Mouse (Mus musculus): ENCODE data around the gene Znhit2.

The Znhit2 gene

GRCm38 (mm10) chr19:6046294-6047153 is 14.5 kb upstream of the Znhit2 start, which contains the start of gene Syvn1:
TSS of gene Syvn1 (plus strand) at chr19:6046576.
- peak; percentile 94 for DNase-seq (ENCODE audit: low spot score)

- DNase-seq (ENCODE audit: low spot score) = no peak
These were observed 13.7 kb upstream of the Znhit2 start for GRCm38 (mm10) chr19:6047154-6047898.

- DNase-seq (ENCODE audit: low spot score) = no peak
These were observed 13.2 kb upstream of the Znhit2 start for GRCm38 (mm10) chr19:6047899-6048166.

- DNase-seq (ENCODE audit: low spot score) = no peak
These were observed 12.1 kb upstream of the Znhit2 start for GRCm38 (mm10) chr19:6048681-6049410.

- no peak for DNase-seq (ENCODE audit: low spot score)
These were observed 8.5 kb upstream of the Znhit2 start for GRCm38 (mm10) chr19:6052516-6052915.

GRCm38 (mm10) chr19:6054296-6054695 is 6.7 kb upstream of the Znhit2 start:
- DNase-seq (ENCODE audit: low spot score) = no peak

- no peak for DNase-seq (ENCODE audit: low spot score)
These were observed 4.3 kb upstream of the Znhit2 start for GRCm38 (mm10) chr19:6056696-6057095.

- peak; percentile 97 for DNase-seq (ENCODE audit: low spot score)
These were observed 3.5 kb upstream of the Znhit2 start, which contains the start of the genes Mrpl49 and Fau for GRCm38 (mm10) chr19:6057313-6058096. TSS of gene Mrpl49 (minus strand) at chr19:6057785. TSS of gene Fau (plus strand) at chr19:6057844.

- DNase-seq (ENCODE audit: low spot score) = no peak
These were observed 2.5 kb upstream of the Znhit2 start for GRCm38 (mm10) chr19:6058513-6058912.

- no peak for DNase-seq (ENCODE audit: low spot score)
These were observed 2.0 kb upstream of the Znhit2 start for GRCm38 (mm10) chr19:6058966-6059365.

GRCm38 (mm10) chr19:6061641-6062302 is 780 bp downstream of the Znhit2 start:
- peak; percentile 52 for DNase-seq (ENCODE audit: low spot score)

- DNase-seq (ENCODE audit: low spot score) = no peak
These were observed 1.4 kb downstream of the Znhit2 start for GRCm38 (mm10) chr19:6062418-6062817.

- DNase-seq (ENCODE audit: low spot score) = no peak
These were observed 2.1 kb downstream of the Znhit2 start for GRCm38 (mm10) chr19:6063081-6063480.

- DNase-seq (ENCODE audit: low spot score) = no peak
These were observed 5.6 kb downstream of the Znhit2 start for GRCm38 (mm10) chr19:6066571-6066970.

- peak; percentile 85 for DNase-seq (ENCODE audit: low spot score)
These were observed 6.2 kb downstream of the Znhit2 start for GRCm38 (mm10) chr19:6067011-6067723.

- DNase-seq (ENCODE audit: low spot score) = peak; percentile 89
These were observed 6.9 kb downstream of the Znhit2 start, which contains the start of gene Tm7sf2 for GRCm38 (mm10) chr19:6067724-6068415. TSS of gene Tm7sf2 (minus strand) at chr19:6068373.

- no peak for DNase-seq (ENCODE audit: low spot score)
These were observed 8.0 kb downstream of the Znhit2 start for GRCm38 (mm10) chr19:6068951-6069350.

- DNase-seq (ENCODE audit: low spot score) = no peak
These were observed 8.9 kb downstream of the Znhit2 start for GRCm38 (mm10) chr19:6069851-6070250.

GRCm38 (mm10) chr19:6070571-6071250 is 9.7 kb downstream of the Znhit2 start:
- DNase-seq (ENCODE audit: low spot score) = no peak

Data from c-Kit-positive CD71-positive TER-119-positive erythroid progenitor cells, embryonic 14.5 days (primary cell).